Mouse (Mus musculus): ENCODE data around the gene Hdhd5. TPM values are rescaled to one million over a fixed set of nuclear protein-coding genes. Genes with fewer than 3 reads are reported as not detected.

Gene Hdhd5
- 14.0 and 15.8 TPM in 2 replicates for polyA plus RNA-seq (2015; fragmentation: Nextera tagmentation; extraction: Ambion mirVana)

GRCm38 (mm10) chr6:120531020-120531965, at the start of gene Hdhd5:
Hdhd5 (minus strand) TSS chr6:120531319.
- WGBS = under 1% methylated on average over 75 of the region's 75 CpGs
- H3K4me1 ChIP-seq (ENCODE audit: control insufficient read depth, insufficient read depth, low read length) = peaks cover 12% of the 10 kb centered on the region
- H3K9me3 ChIP-seq (ENCODE audit: control insufficient read depth, low read length) = no peaks in the 10 kb centered on the region
- peak within 1 kb of the TSS; percentile 95 for H3K4me3 ChIP-seq (ENCODE audit: low read length)
- no peaks in the 10 kb centered on the region for H3K27me3 ChIP-seq (replicated peaks; ENCODE audit: control insufficient read depth, insufficient read depth, low read length)
- peak within 1 kb of the TSS; percentile 21; the same call in 1 of the 2 replicates for H3K27ac ChIP-seq (ENCODE audit: low read length)
- H3K36me3 ChIP-seq (ENCODE audit: control insufficient read depth, insufficient read depth, low read length) = no peaks in the 10 kb centered on the region
- peak; percentile 99 for ATAC-seq
- peak within 1 kb of the TSS; percentile 90 for H3K9ac ChIP-seq (ENCODE audit: low read depth, low read length)
- H3K4me2 ChIP-seq (ENCODE audit: low read depth, low read length) = peak within 1 kb of the TSS; percentile 71

GRCm38 (mm10) chr6:120580713-120581015, 49.5 kb upstream of the Hdhd5 start:
- peak overlapping the region; percentile 88 for H3K4me2 ChIP-seq (ENCODE audit: low read depth, low read length)
- peak overlapping the region; percentile 47 for H3K4me3 ChIP-seq (ENCODE audit: low read length)
- H3K4me1 ChIP-seq (ENCODE audit: control insufficient read depth, insufficient read depth, low read length) = peaks cover 13% of the 10 kb centered on the region
- peak; percentile 24 for ATAC-seq
- no peaks in the 10 kb centered on the region for H3K9me3 ChIP-seq (ENCODE audit: control insufficient read depth, low read length)
- WGBS = 5% methylated on average over 1 of the region's 1 CpGs
- H3K9ac ChIP-seq (ENCODE audit: low read depth, low read length) = no peak overlapping the region
- 0 out of 2 replicates have a peak, but pooled peaks cover 3% of the 10 kb centered on the region for H3K27me3 ChIP-seq (replicated peaks; ENCODE audit: control insufficient read depth, insufficient read depth, low read length)
- no peak overlapping the region for H3K27ac ChIP-seq (ENCODE audit: low read length)
- H3K36me3 ChIP-seq (ENCODE audit: control insufficient read depth, insufficient read depth, low read length) = no peaks in the 10 kb centered on the region

DNA sequence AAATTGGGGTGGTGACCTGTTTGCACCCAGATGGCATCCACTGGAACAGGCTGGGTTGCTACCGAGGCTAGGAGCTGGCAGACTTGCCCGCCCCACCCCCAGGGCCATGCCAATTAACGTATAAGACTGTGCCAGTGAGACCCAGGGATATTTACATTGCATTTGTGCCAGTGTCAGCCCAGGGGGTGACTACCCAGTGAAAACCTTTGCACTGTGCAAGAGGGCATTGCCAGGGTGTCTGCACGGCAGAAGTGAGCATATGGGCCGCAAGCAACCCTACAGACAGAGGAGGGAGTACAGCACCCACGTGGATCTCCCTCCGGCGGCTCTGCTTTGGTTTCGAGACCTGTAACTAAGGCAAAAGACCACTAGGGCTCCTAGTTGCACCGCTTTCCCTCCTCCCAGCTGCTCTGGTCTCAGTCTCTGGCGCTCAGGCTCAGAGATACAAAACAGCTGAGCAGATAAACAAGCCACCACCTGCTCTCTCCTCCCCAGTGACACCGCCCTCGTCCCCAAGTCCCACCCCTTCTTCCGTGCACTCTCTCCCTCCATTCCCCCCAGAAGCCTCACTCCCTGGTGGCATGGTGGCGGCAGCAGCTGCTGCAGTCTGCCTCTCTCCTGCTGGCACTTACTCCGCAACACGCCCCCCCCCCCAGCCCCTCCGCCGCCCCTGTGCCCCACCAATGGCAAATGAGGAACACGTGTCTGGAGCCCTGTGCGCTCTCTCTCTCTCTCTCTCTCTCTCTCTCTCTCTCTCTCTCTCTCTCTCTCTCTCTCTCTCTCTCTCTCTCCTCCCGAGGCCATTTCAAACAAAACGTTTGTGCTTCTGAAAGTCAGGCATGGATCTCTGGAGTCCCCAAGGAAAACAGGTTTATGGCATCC, 49.0 kb upstream of the Hdhd5 start:
- peak overlapping the region; percentile 47 for H3K4me3 ChIP-seq (ENCODE audit: low read length)
- H3K4me1 ChIP-seq (ENCODE audit: control insufficient read depth, insufficient read depth, low read length) = peaks cover 13% of the 10 kb centered on the region
- H3K27me3 ChIP-seq (replicated peaks; ENCODE audit: control insufficient read depth, insufficient read depth, low read length) = 0 out of 2 replicates have a peak, but pooled peaks cover 3% of the 10 kb centered on the region
- ATAC-seq = peak; percentile 96
- peak overlapping the region; percentile 88 for H3K4me2 ChIP-seq (ENCODE audit: low read depth, low read length)
- WGBS = under 1% methylated on average over 21 of the region's 23 CpGs
- no peaks in the 10 kb centered on the region for H3K9me3 ChIP-seq (ENCODE audit: control insufficient read depth, low read length)
- H3K27ac ChIP-seq (ENCODE audit: low read length) = no peak overlapping the region
- H3K36me3 ChIP-seq (ENCODE audit: control insufficient read depth, insufficient read depth, low read length) = no peaks in the 10 kb centered on the region
- peak overlapping the region; percentile 56 for H3K9ac ChIP-seq (ENCODE audit: low read depth, low read length)

GRCm38 (mm10) chr6:120579110-120579830, 48.2 kb upstream of the Hdhd5 start:
- peak overlapping the region; percentile 56 for H3K9ac ChIP-seq (ENCODE audit: low read depth, low read length)

GRCm38 (mm10) chr6:120578471-120578870, 47.4 kb upstream of the Hdhd5 start:
- H3K27me3 ChIP-seq (replicated peaks; ENCODE audit: control insufficient read depth, insufficient read depth, low read length) = 0 out of 2 replicates have a peak, but pooled peaks cover 3% of the 10 kb centered on the region
- H3K4me3 ChIP-seq (ENCODE audit: low read length) = no peak overlapping the region
- peaks cover 13% of the 10 kb centered on the region for H3K4me1 ChIP-seq (ENCODE audit: control insufficient read depth, insufficient read depth, low read length)
- no peaks in the 10 kb centered on the region for H3K9me3 ChIP-seq (ENCODE audit: control insufficient read depth, low read length)
- 66% methylated on average over 5 of the region's 5 CpGs for WGBS
- no peak overlapping the region for H3K9ac ChIP-seq (ENCODE audit: low read depth, low read length)
- no peaks in the 10 kb centered on the region for H3K36me3 ChIP-seq (ENCODE audit: control insufficient read depth, insufficient read depth, low read length)
- H3K27ac ChIP-seq (ENCODE audit: low read length) = no peak overlapping the region
- no peak for ATAC-seq
- no peak overlapping the region for H3K4me2 ChIP-seq (ENCODE audit: low read depth, low read length)

More at GRCm38 (mm10) chr6:120579110-120579830, 48.2 kb upstream of the Hdhd5 start:
- Histone ChIP-seq H3K36me3 (ENCODE audit: control insufficient read depth, insufficient read depth, low read length) (no peaks in the 10 kb centered on the region), H3K4me2 (ENCODE audit: low read depth, low read length) (peak overlapping the region; percentile 88), H3K9me3 (ENCODE audit: control insufficient read depth, low read length) (no peaks in the 10 kb centered on the region), H3K4me1 (ENCODE audit: control insufficient read depth, insufficient read depth, low read length) (peaks cover 13% of the 10 kb centered on the region), H3K27me3 (replicated peaks; ENCODE audit: control insufficient read depth, insufficient read depth, low read length) (0 out of 2 replicates have a peak, but pooled peaks cover 3% of the 10 kb centered on the region), H3K4me3 (ENCODE audit: low read length) (peak overlapping the region; percentile 47), H3K27ac (ENCODE audit: low read length) (no peak overlapping the region)
- ATAC-seq = no peak
- 8% methylated on average over 21 of the region's 21 CpGs for WGBS

DNA sequence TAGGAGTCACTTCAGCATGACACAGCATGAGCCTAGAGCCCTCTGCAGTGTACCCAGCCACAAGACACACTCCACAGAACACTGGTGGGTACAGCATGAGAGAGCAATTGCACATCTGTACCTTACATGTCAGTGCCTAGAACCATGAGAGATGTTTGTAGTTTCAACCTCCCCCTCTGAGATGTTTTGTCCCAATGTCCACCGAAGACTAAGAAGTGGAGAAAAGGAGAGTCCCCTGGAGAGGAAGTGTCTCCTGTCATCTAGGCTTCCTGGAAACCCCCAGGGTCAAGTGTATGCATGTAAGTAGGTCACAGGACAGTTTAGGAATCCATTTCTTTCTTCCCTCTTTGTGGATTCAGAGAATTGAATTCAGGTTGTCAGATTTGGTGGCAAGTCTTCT, 41.3 kb upstream of the Hdhd5 start:
- H3K4me3 ChIP-seq (ENCODE audit: low read length) = no peak overlapping the region
- H3K36me3 ChIP-seq (ENCODE audit: control insufficient read depth, insufficient read depth, low read length) = no peaks in the 10 kb centered on the region
- H3K9ac ChIP-seq (ENCODE audit: low read depth, low read length) = no peak overlapping the region
- H3K9me3 ChIP-seq (ENCODE audit: control insufficient read depth, low read length) = no peaks in the 10 kb centered on the region
- H3K4me2 ChIP-seq (ENCODE audit: low read depth, low read length) = no peak overlapping the region
- ATAC-seq = no peak
- H3K27me3 ChIP-seq (replicated peaks; ENCODE audit: control insufficient read depth, insufficient read depth, low read length) = no peaks in the 10 kb centered on the region
- no peaks in the 10 kb centered on the region for H3K4me1 ChIP-seq (ENCODE audit: control insufficient read depth, insufficient read depth, low read length)
- H3K27ac ChIP-seq (ENCODE audit: low read length) = no peak overlapping the region
- WGBS = 75% methylated on average over 1 of the region's 1 CpGs

- no peak for ATAC-seq
- H3K27ac ChIP-seq (ENCODE audit: low read length) = no peak overlapping the region
- H3K36me3 ChIP-seq (ENCODE audit: control insufficient read depth, insufficient read depth, low read length) = no peaks in the 10 kb centered on the region
- H3K4me2 ChIP-seq (ENCODE audit: low read depth, low read length) = no peak overlapping the region
- 62% methylated on average over 1 of the region's 1 CpGs for WGBS
- H3K4me1 ChIP-seq (ENCODE audit: control insufficient read depth, insufficient read depth, low read length) = no peaks in the 10 kb centered on the region
- H3K9me3 ChIP-seq (ENCODE audit: control insufficient read depth, low read length) = no peaks in the 10 kb centered on the region
- no peak overlapping the region for H3K9ac ChIP-seq (ENCODE audit: low read depth, low read length)
- H3K4me3 ChIP-seq (ENCODE audit: low read length) = no peak overlapping the region
- no peaks in the 10 kb centered on the region for H3K27me3 ChIP-seq (replicated peaks; ENCODE audit: control insufficient read depth, insufficient read depth, low read length)
These were observed 37.1 kb upstream of the Hdhd5 start for GRCm38 (mm10) chr6:120568257-120568656.

GRCm38 (mm10) chr6:120566911-120567909, 36.1 kb upstream of the Hdhd5 start:
- 63% methylated on average over 18 of the region's 18 CpGs for WGBS
- H3K27ac ChIP-seq (ENCODE audit: low read length) = no peak overlapping the region
- no peaks in the 10 kb centered on the region for H3K27me3 ChIP-seq (replicated peaks; ENCODE audit: control insufficient read depth, insufficient read depth, low read length)
- no peak for ATAC-seq
- H3K4me2 ChIP-seq (ENCODE audit: low read depth, low read length) = no peak overlapping the region
- no peak overlapping the region for H3K4me3 ChIP-seq (ENCODE audit: low read length)
- H3K36me3 ChIP-seq (ENCODE audit: control insufficient read depth, insufficient read depth, low read length) = no peaks in the 10 kb centered on the region
- H3K9me3 ChIP-seq (ENCODE audit: control insufficient read depth, low read length) = no peaks in the 10 kb centered on the region
- H3K4me1 ChIP-seq (ENCODE audit: control insufficient read depth, insufficient read depth, low read length) = no peaks in the 10 kb centered on the region
- H3K9ac ChIP-seq (ENCODE audit: low read depth, low read length) = no peak overlapping the region
